Mouse (Mus musculus): Measurements from ENCODE around the gene Fbn1. TPM values are rescaled to one million over a fixed set of nuclear protein-coding genes. Genes with fewer than 3 reads are reported as not detected.

The Fbn1 gene
- total RNA-seq, 2 experiments from 2014 or later = 0.05 to 0.17 TPM

DNA sequence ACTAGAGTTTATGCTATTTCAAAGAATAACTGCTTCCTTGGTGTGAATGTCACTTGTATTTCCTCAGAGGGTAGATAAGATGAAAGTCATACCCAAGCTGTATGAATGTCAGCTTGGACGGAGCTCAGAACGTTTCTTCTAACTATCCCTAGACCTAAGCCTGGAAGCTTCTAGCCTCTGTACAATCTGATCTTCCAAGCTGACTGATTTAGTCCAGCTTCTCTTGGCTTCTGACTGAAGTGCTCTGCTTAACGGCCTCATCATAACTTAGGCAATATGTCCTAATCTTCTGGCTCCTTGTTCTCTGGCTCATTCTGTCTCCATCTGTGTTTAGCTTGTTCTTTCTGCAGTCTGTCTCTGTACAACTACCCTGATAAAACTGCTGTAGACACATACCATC, 253.2 kb downstream of the Fbn1 start:
- ATAC-seq (replicated peaks; ENCODE audit: poor library complexity) = no peak

DNA sequence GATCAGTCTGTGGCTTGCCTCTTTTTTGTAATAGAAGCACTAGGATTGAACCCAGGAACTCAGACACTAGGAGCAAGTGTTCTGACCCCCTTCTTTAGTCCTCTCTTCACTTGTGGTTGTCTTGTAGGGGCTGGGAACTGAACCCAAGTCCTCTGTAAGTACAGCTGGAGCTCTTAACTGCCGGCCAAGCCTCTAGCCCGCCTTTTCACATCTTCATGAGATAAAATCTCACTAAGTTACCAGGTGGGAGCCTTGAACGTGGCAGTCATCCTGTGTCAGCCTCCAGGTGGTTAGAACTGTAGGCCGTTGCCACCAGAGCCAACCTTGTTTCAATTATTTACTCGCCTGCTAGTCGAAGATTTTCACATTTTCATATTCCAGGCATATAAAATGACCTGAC, 254.1 kb downstream of the Fbn1 start:
- ATAC-seq (replicated peaks; ENCODE audit: poor library complexity) = no peak

DNA sequence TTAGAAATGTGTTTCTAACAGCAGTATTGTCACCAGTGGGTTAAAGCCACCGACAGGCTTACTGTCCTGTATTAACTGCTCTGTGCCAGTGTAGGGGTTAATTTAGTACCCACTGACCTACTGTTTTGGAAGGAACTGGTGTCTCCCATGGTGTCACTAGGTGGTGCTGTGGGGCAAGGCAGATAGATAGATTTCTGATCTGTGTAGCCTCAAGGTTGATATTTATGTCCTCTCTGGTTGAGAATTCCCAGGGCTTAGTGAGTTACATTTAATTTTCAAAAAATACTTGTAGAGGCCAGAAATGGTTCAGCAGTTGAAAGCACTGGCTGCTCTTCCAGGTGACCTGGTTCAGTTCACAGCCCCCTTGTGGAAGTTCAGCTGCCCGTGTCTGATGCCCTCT, 255.5 kb downstream of the Fbn1 start:
- ATAC-seq (replicated peaks; ENCODE audit: poor library complexity) = peak; percentile 52

DNA sequence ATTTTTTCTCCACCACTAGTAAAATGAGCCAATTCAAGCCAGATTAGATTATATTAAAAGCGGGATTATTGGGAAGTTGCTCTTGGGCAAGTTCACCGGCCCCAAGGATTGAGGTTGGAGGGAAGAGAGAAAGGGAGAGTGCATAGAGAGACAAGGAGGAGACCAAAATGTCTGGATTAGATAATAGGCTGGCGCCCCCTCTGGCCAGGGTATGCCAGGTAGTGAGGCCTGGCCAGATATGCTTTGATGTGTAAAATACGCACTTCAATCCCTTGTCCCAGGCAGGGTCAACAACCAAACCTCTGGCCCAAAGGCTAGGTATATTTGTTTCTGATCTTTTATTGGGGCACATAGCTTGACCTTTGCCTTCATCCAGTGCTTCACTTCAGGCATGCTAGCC, 256.0 kb downstream of the Fbn1 start:
- 0 out of 2 replicates have a peak, but pooled peaks have one; percentile 12 for ATAC-seq (replicated peaks; ENCODE audit: poor library complexity)

Other genes starting within 250 kb of the Fbn1 start
- not detected in 2 replicates for gene Gm9913, start 2.9 kb downstream of the Fbn1 start, total RNA-seq (2015)
- not detected in 2 replicates for gene Gm9913, start 2.9 kb downstream of the Fbn1 start, total RNA-seq (2017)
- gene Cep152, start 117.1 kb upstream of the Fbn1 start, total RNA-seq (2015) = 6.4 and 7.1 TPM in 2 replicates
- gene Cep152, start 117.1 kb upstream of the Fbn1 start, total RNA-seq (2017) = 19.3 and 20.6 TPM in 2 replicates
- 74.1 and 74.9 TPM in 2 replicates for gene Eid1, start 165.1 kb upstream of the Fbn1 start, total RNA-seq (2015)
- 115 and 118 TPM in 2 replicates for gene Eid1, start 165.1 kb upstream of the Fbn1 start, total RNA-seq (2017)
- 0.52 and 0.64 TPM in 2 replicates for gene Shc4, start 216.2 kb upstream of the Fbn1 start, total RNA-seq (2015)
- gene Shc4, start 216.2 kb upstream of the Fbn1 start, total RNA-seq (2017) = 0.12 and 0.74 TPM in 2 replicates